Mouse (Mus musculus): Measurements from ENCODE around the gene Gsc2. TPM values are rescaled to one million over a fixed set of nuclear protein-coding genes. Genes with fewer than 3 reads are reported as not detected.

The Gsc2 gene
- polyA plus RNA-seq, 2 experiments from 2014 or later: not detected

GRCm38 (mm10) chr16:17921325-17922162, 6.7 kb upstream of the Gsc2 start:
- peak; percentile 98 for ATAC-seq

GRCm38 (mm10) chr16:17920586-17920985, 5.7 kb upstream of the Gsc2 start:
- no peak for ATAC-seq

GRCm38 (mm10) chr16:17911052-17911595, 3.7 kb downstream of the Gsc2 start, which contains the start of gene Ess2:
Gene Ess2 (minus strand): TSS chr16:17911348.
- ATAC-seq: peak; percentile 100

- no peak for ATAC-seq
These were observed 16.4 kb downstream of the Gsc2 start, which contains the start of the genes Dgcr2 and Tssk2 for GRCm38 (mm10) chr16:17898462-17898861. Gene Dgcr2 (minus strand): TSS chr16:17898562. Gene Tssk2 (plus strand): TSS chr16:17898637.

- no peak for ATAC-seq
These were observed 18.8 kb downstream of the Gsc2 start for GRCm38 (mm10) chr16:17896091-17896490.

- no peak for ATAC-seq
These were observed 20.9 kb downstream of the Gsc2 start, which contains the start of gene Tssk1 for GRCm38 (mm10) chr16:17893923-17894322. Gene Tssk1 (plus strand): TSS chr16:17894223.

- no peak for ATAC-seq
These were observed 22.3 kb downstream of the Gsc2 start for GRCm38 (mm10) chr16:17892606-17893005.

GRCm38 (mm10) chr16:17891567-17891959, 23.3 kb downstream of the Gsc2 start, which contains the start of gene Gm20518:
Gene Gm20518 (minus strand): TSS chr16:17891671.
- peak; percentile 94 for ATAC-seq

GRCm38 (mm10) chr16:17890917-17891566, 23.8 kb downstream of the Gsc2 start:
- peak; percentile 62 for ATAC-seq

- no peak for ATAC-seq
These were observed 24.5 kb downstream of the Gsc2 start for GRCm38 (mm10) chr16:17890342-17890727.

- no peak for ATAC-seq
These were observed 25.0 kb downstream of the Gsc2 start for GRCm38 (mm10) chr16:17889689-17890341.

GRCm38 (mm10) chr16:17884116-17884515, 30.7 kb downstream of the Gsc2 start:
- ATAC-seq: no peak

- no peak for ATAC-seq
These were observed 32.7 kb downstream of the Gsc2 start for GRCm38 (mm10) chr16:17882196-17882595.

- ATAC-seq: no peak
These were observed 35.3 kb downstream of the Gsc2 start for GRCm38 (mm10) chr16:17879571-17879970.

- ATAC-seq: no peak
These were observed 38.8 kb downstream of the Gsc2 start for GRCm38 (mm10) chr16:17876096-17876495.

- no peak for ATAC-seq
These were observed 39.7 kb downstream of the Gsc2 start for GRCm38 (mm10) chr16:17875174-17875573.

GRCm38 (mm10) chr16:17872995-17873394, 41.9 kb downstream of the Gsc2 start:
- no peak for ATAC-seq

- no peak for ATAC-seq
These were observed 43.6 kb downstream of the Gsc2 start for GRCm38 (mm10) chr16:17871248-17871647.

- ATAC-seq: no peak
These were observed 49.1 kb downstream of the Gsc2 start for GRCm38 (mm10) chr16:17865770-17866169.

- no peak for ATAC-seq
These were observed 49.6 kb downstream of the Gsc2 start for GRCm38 (mm10) chr16:17865293-17865692.
